Mouse (Mus musculus): Measurements from ENCODE around the gene Nop56.

Gene Nop56

GRCm38 (mm10) chr2:130295331-130296133 lies 21.3 kb downstream of the Nop56 start:
- DNase-seq, result peak; percentile 51

- no peak for DNase-seq
Measured at GRCm38 (mm10) chr2:130296134-130296745, 22.0 kb downstream of the Nop56 start.

- no peak for DNase-seq
Measured at GRCm38 (mm10) chr2:130297580-130297979, 23.4 kb downstream of the Nop56 start.

- no peak for DNase-seq
Measured at GRCm38 (mm10) chr2:130303014-130303413, 28.8 kb downstream of the Nop56 start.

GRCm38 (mm10) chr2:130327057-130327456 lies 52.8 kb downstream of the Nop56 start:
- no peak for DNase-seq
